Mouse (Mus musculus) embryonic fibroblast, embryonic 13.5 days (primary cell): ENCODE results near the gene Wdr6.
A peak's percentile ranks its signal among the peaks of the same experiment; 100 is the strongest.

Experiments used
- CTCF ChIP-seq: IDR thresholded peaks from 2 replicates; pipeline ENCODE4 v1.5.1; 2011; ENCODE audit warnings: mild to moderate bottlenecking, control low read depth, low read length, moderate library complexity, borderline replicate concordance; ENCODE audit not compliant: insufficient read depth
- POLR2A ChIP-seq: IDR thresholded peaks from 2 replicates; pipeline ENCODE4 v1.6.1; 2011; ENCODE audit warnings: low read depth, mild to moderate bottlenecking, control low read depth, low read length, moderate library complexity

DNA sequence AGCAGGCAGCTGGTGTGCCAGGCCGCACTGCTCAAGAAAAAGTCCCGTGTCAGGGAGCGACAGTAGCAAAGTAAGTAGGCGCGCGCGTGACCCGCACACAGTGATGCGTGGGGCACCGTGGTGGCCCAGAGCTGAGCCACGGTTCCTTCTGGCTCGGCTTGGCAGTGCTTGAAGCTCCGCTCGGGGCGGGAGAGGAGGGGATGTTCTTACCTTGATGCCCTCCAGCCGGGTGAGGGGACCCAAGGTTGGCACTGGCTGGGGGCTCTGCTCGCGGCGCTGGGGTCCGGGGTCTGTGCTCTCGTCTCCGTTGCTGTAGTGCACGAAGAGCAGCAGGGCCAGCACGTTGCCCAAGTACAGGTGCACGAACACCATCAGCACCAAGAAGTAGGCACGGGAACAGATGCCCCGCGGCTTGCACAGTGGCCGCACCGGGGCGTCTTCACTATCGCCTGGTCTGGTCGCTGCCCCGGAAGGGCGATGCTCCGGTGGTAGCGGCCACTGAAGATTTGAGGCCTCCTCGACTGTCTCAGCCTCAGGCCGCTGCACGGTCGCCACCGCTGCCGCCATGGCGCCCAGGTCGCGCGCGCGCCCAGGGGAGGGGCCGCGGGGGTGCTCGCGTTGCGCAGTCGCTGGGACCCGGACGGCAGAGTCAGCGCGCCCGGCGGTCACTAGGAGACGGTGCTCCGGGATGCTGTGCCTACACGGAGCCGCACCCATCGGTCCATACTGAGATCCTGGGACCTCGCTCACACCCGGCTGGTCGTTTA, 18.6 kb upstream of the Wdr6 start, which contains the start of gene P4htm:
- TF ChIP-seq POLR2A (peak; percentile 65), CTCF (no peak)
